Mouse (Mus musculus) forebrain, embryonic 14.5 days (tissue): ENCODE measurements around the gene Kansl3. TPM values are rescaled to one million over a fixed set of nuclear protein-coding genes. Genes with fewer than 3 reads are reported as not detected.
A peak's percentile ranks its signal among the peaks of the same experiment; 100 is the strongest.

Source experiments
- ATAC-seq: fragments of 200-750 bp; cut with Nextera tagmentation; 2 replicates; pipeline ENCODE4 v1.8.0; 2017; ENCODE audit warnings: mild to moderate bottlenecking, moderate library complexity
- DNase-seq: peaks from one replicate; pipeline ENCODE4 v3.0.0-alpha.2; 2015; ENCODE audit warnings: low spot score
- H3K27ac ChIP-seq: fragments of 300-500 bp; sonication (generic); 2 replicates; pipeline ENCODE4 v1.5.1; 2014; ENCODE audit warnings: low read depth, mild to moderate bottlenecking, control low read depth, low read length, moderate library complexity
- H3K27me3 ChIP-seq: fragments of 300-500 bp; sonication (generic); replicated peaks from 2 replicates; pipeline ENCODE4 v1.6.1; 2014; ENCODE audit warnings: low read length, control low read depth, mixed read lengths; ENCODE audit not compliant: control insufficient read depth, insufficient read depth
- H3K36me3 ChIP-seq: fragments of 300-500 bp; sonication (generic); 2 replicates; pipeline ENCODE4 v1.6.1; 2014; ENCODE audit warnings: low read length, control low read depth; ENCODE audit not compliant: control insufficient read depth, insufficient read depth
- H3K4me1 ChIP-seq: fragments of 300-500 bp; sonication (generic); 2 replicates; pipeline ENCODE4 v1.6.1; 2014; ENCODE audit warnings: antibody characterized with exemption, low read length, control low read depth; ENCODE audit not compliant: control insufficient read depth, insufficient read depth
- H3K4me2 ChIP-seq: fragments of 300-500 bp; sonication (generic); 2 replicates; pipeline ENCODE4 v1.6.1; 2014; ENCODE audit warnings: mild to moderate bottlenecking, control low read depth, low read length
- H3K4me3 ChIP-seq: fragments of 300-500 bp; sonication (generic); 2 replicates; pipeline ENCODE4 v1.5.1; 2014; ENCODE audit warnings: low read depth, low read length, control low read depth
- H3K9ac ChIP-seq: fragments of 300-500 bp; sonication (generic); 2 replicates; pipeline ENCODE4 v1.6.1; 2014; ENCODE audit warnings: mild to moderate bottlenecking, low read length, control low read depth, moderate library complexity
- H3K9me3 ChIP-seq: fragments of 300-500 bp; sonication (generic); replicated peaks from 2 replicates; pipeline ENCODE4 v1.6.1; 2016; ENCODE audit warnings: low read length, control low read depth, mixed read lengths; ENCODE audit not compliant: control insufficient read depth
- WGBS: fragments of 180-500 bp; shearing (Covaris S2); extraction: QIAGEN DNeasy Blood & Tissue Kit; methylation state at CpG from one replicate; pipeline ENCODE4 v1.1.7; 2014; 5-methylcytosine and 5-hydroxymethylcytosine counted together
- polyA plus RNA-seq: library from polyadenylated mRNA; unstranded; fragments of >200 nt; fragmentation: Nextera tagmentation; extraction: Ambion mirVana; gene quantifications from 2 replicates; pipeline ENCODE4 v1.2.1, GENCODE M21; 2014

The Kansl3 gene
- polyA plus RNA-seq, 1 experiment from 2014 or later: 18.3 TPM

- WGBS: 96% methylated on average over 2 of the region's 2 CpGs
- Histone ChIP-seq H3K36me3 (no peaks in the 10 kb centered on the region), H3K4me2 (no peak overlapping the region), H3K4me1 (no peaks in the 10 kb centered on the region), H3K9ac (no peak overlapping the region), H3K27ac (no peak overlapping the region), H3K27me3 (no peaks in the 10 kb centered on the region), H3K9me3 (no peaks in the 10 kb centered on the region), H3K4me3 (no peak overlapping the region)
- ATAC-seq (no peak), DNase-seq (no peak)
These were observed 43.1 kb downstream of the Kansl3 start for GRCm38 (mm10) chr1:36325900-36326321.

- 57% methylated on average over 8 of the region's 8 CpGs for WGBS
- no peaks in the 10 kb centered on the region for H3K27me3 ChIP-seq
- H3K9me3 ChIP-seq: no peaks in the 10 kb centered on the region
- no peaks in the 10 kb centered on the region for H3K4me1 ChIP-seq
- H3K4me3 ChIP-seq: no peak overlapping the region
- H3K27ac ChIP-seq: no peak overlapping the region
- H3K4me2 ChIP-seq: no peak overlapping the region
- no peak overlapping the region for H3K9ac ChIP-seq
- peak; percentile 66; the same call in 1 of the 2 replicates for ATAC-seq
- DNase-seq: peak; percentile 74
- H3K36me3 ChIP-seq: no peaks in the 10 kb centered on the region
These were observed 45.1 kb downstream of the Kansl3 start for GRCm38 (mm10) chr1:36323746-36324448.

- H3K36me3 ChIP-seq: no peaks in the 10 kb centered on the region
- H3K9me3 ChIP-seq: no peaks in the 10 kb centered on the region
- no peaks in the 10 kb centered on the region for H3K4me1 ChIP-seq
- H3K27me3 ChIP-seq: no peaks in the 10 kb centered on the region
- WGBS: 87% methylated on average over 9 of the region's 9 CpGs
- DNase-seq (no peak), ATAC-seq (no peak)
- no peak overlapping the region for H3K9ac ChIP-seq
- H3K4me3 ChIP-seq: no peak overlapping the region
- no peak overlapping the region for H3K27ac ChIP-seq
- no peak overlapping the region for H3K4me2 ChIP-seq
These were observed 45.9 kb downstream of the Kansl3 start for GRCm38 (mm10) chr1:36323076-36323475.

DNA sequence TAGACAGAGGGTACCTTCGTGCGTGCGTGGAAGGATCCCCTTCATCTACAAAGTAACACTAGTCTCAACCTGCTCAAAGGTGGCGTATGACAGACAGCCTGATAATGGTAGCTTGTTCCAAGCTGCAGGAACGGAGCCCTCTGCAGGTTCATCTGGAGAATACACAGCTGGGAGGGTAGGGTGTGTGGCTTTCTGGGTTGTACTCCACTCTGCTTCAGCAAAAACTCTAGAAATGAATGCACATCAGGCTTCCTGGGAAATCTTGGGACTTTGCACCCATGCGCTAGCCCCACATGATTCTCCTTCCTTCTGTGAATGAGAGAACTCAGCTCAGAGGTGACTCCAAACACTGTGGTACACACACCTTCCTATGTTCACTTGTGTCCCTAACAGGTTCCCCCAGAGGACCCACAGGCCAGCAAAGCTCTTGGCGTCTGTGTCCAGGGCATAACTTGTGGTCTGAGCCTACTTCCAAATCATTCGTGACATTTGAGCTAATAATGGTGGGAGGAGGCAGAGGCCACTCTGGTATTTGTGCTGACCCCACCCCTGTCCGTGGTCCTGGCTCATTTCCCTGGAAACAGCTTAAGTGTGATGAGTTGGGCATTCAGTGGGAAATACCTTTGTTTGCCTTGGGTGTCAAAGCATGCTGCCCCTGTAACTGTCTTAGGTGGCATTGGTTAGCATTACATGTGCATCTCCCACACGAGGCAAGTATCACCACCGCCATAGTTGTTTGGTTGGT is 47.0 kb downstream of the Kansl3 start:
- Histone ChIP-seq H3K9me3 (no peaks in the 10 kb centered on the region), H3K4me2 (no peak overlapping the region), H3K36me3 (no peaks in the 10 kb centered on the region), H3K27me3 (no peaks in the 10 kb centered on the region), H3K4me3 (no peak overlapping the region), H3K4me1 (no peaks in the 10 kb centered on the region), H3K27ac (no peak overlapping the region), H3K9ac (no peak overlapping the region)
- 76% methylated on average over 11 of the region's 11 CpGs for WGBS
- ATAC-seq (no peak), DNase-seq (no peak)

DNA sequence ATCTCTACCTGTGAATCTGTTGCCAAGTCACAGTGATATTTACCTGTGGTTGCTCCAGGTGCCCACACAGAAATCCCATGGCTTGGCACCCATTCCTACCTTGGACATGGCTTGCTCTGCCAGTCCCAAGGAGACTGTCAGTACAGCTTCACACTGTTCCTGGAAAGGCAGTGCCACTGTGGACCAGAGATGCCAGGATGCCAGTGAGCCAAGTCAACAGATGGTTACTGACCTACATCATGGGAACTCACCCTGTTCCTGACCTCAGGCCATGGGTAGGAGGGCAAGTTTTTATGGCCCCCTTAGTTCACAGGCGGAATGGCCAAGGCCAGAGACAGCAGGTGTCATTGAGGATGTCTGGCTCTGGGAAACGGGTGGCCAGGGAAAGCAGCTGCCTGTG is 47.8 kb downstream of the Kansl3 start:
- Histone ChIP-seq H3K36me3 (no peaks in the 10 kb centered on the region), H3K27ac (no peak overlapping the region), H3K9me3 (no peaks in the 10 kb centered on the region), H3K9ac (no peak overlapping the region), H3K27me3 (no peaks in the 10 kb centered on the region), H3K4me1 (no peaks in the 10 kb centered on the region), H3K4me3 (no peak overlapping the region), H3K4me2 (no peak overlapping the region)
- DNase-seq (no peak), ATAC-seq (no peak)
- 91% methylated on average over 2 of the region's 2 CpGs for WGBS

DNA sequence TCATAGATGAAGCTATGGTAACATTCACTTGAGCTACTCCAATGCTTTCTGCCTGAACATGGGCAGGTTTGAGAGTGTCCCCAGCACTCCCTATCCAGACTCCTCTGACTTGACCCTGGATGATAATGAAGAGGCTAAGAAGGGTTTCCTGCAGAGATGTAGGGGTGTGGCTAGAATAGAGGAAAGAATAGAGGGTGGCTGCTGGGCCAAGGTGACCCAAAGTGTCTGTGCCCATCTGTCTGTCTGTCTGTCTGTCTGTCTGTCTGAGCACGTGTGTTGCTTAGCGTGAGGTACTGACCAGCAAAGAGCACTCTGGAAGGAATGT is 53.2 kb downstream of the Kansl3 start:
- H3K4me1 ChIP-seq: no peaks in the 10 kb centered on the region
- H3K4me2 ChIP-seq: no peak overlapping the region
- no peaks in the 10 kb centered on the region for H3K9me3 ChIP-seq
- ATAC-seq (no peak), DNase-seq (no peak)
- 90% methylated on average over 2 of the region's 2 CpGs for WGBS
- H3K9ac ChIP-seq: no peak overlapping the region
- no peaks in the 10 kb centered on the region for H3K27me3 ChIP-seq
- H3K4me3 ChIP-seq: no peak overlapping the region
- H3K27ac ChIP-seq: no peak overlapping the region
- no peaks in the 10 kb centered on the region for H3K36me3 ChIP-seq

DNA sequence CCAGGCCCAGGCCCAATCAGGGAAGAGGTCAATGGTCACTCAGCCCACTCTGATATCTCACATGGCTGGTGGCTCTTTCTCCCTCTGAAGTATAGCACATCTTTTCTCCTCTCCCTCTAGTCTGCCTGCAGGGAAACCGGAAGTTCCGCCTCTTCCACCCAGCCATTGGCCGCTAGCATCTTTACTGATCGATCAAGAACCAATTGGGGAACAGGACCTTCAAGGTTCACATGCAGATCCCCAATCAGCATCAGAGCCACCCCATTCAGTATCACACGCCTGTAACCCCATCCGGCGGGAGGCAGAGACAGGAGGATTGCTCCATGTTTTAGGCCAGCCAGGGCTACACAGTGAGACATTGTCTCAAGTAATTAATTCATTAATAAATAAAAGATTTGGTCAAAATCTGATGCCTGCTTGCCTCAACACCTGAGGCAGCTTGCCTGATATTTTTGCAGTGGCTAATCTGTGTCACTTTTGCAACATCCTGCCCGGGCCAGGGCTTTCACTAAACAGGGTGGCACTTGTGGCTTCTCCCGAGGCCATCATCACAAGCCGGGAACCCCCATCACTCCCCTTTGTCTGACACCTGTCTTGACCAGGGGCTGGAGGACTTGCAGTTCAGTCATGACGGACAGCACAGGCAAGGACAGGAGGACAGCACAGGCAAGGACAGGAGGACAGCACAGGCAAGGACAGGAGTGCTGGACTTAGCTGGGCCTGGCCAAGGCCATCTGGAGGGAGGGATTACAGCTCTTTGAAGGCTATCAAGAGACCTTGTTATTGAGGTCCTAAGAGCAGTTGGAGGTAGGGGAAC is 53.8 kb downstream of the Kansl3 start:
- Histone ChIP-seq H3K36me3 (no peaks in the 10 kb centered on the region), H3K9me3 (no peaks in the 10 kb centered on the region), H3K4me3 (no peak overlapping the region), H3K27ac (no peak overlapping the region), H3K27me3 (no peaks in the 10 kb centered on the region), H3K9ac (no peak overlapping the region), H3K4me1 (no peaks in the 10 kb centered on the region), H3K4me2 (no peak overlapping the region)
- no peak for ATAC-seq
- 88% methylated on average over 11 of the region's 11 CpGs for WGBS
- no peak for DNase-seq

DNA sequence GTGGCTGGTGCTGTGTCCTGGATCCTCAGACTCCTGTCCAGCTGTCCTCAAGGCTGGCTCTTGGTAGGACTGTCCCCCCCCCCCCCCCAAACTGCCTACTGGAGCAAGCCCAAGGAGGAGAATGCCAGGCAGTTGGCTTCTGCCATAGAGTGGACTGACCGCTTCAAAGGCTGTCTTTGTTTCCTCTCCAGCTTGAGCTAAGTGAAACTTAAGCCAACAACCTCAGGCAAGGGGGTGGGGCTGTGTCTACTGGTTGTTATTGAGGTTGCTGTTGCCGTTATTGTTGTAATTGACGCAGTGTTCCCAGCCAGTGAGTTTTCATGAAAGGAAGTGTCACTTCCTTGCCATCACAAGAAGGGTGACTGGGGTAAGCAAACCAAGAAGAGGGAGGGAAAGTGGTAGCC is 59.5 kb downstream of the Kansl3 start:
- Histone ChIP-seq H3K9me3 (no peaks in the 10 kb centered on the region), H3K27me3 (peaks cover 12% of the 10 kb centered on the region; the same call in 1 of the 2 replicates), H3K4me2 (0 out of 2 replicates have a peak overlapping the region, but pooled peaks have one; percentile 89), H3K4me1 (peaks cover 6% of the 10 kb centered on the region), H3K27ac (no peak overlapping the region), H3K9ac (no peak overlapping the region), H3K4me3 (no peak overlapping the region), H3K36me3 (no peaks in the 10 kb centered on the region)
- no peak for ATAC-seq
- peak; percentile 68 for DNase-seq
- WGBS: 12% methylated on average over 3 of the region's 3 CpGs
